Mouse (Mus musculus) testis, adult 2 months (tissue): Measurements from ENCODE around the gene Glce. TPM values are rescaled to one million over a fixed set of nuclear protein-coding genes. Genes with fewer than 3 reads are reported as not detected.

Experiments
- H3K27ac ChIP-seq: fragments of 200-500 bp; 2 replicates; pipeline ENCODE4 v1.5.1; 2012; ENCODE audit warnings: low read depth, low read length; ENCODE audit not compliant: control insufficient read depth, insufficient read depth
- H3K27me3 ChIP-seq: fragments of 200-500 bp; 2 replicates; pipeline ENCODE4 v1.6.1; 2012; ENCODE audit warnings: mild to moderate bottlenecking, low read length, moderate library complexity; ENCODE audit not compliant: control insufficient read depth, insufficient read depth
- H3K36me3 ChIP-seq: fragments of 200-500 bp; 2 replicates; pipeline ENCODE4 v1.6.1; 2012; ENCODE audit warnings: mild to moderate bottlenecking, low read length; ENCODE audit not compliant: control insufficient read depth, insufficient read depth
- H3K4me1 ChIP-seq: fragments of 200-500 bp; 2 replicates; pipeline ENCODE4 v1.6.1; 2012; ENCODE audit warnings: low read length; ENCODE audit not compliant: control insufficient read depth, insufficient read depth
- H3K4me3 ChIP-seq: fragments of 200-500 bp; 2 replicates; pipeline ENCODE4 v1.5.1; 2012; ENCODE audit warnings: low read depth, mild to moderate bottlenecking, low read length, moderate library complexity, mixed read lengths; ENCODE audit not compliant: control insufficient read depth
- CTCF ChIP-seq: fragments of 200-500 bp; IDR thresholded peaks from 2 replicates; pipeline ENCODE4 v1.5.1; 2012; ENCODE audit warnings: low read depth, mild to moderate bottlenecking, inconsistent platforms, low read length, moderate library complexity; ENCODE audit not compliant: control insufficient read depth, insufficient read depth, insufficient replicate concordance
- POLR2A ChIP-seq: fragments of 200-500 bp; IDR thresholded peaks from 2 replicates; pipeline ENCODE4 v1.6.1; 2012; ENCODE audit warnings: low read depth, mild to moderate bottlenecking, inconsistent platforms, low read length, moderate library complexity; ENCODE audit not compliant: control insufficient read depth
- polyA plus RNA-seq: library from polyadenylated mRNA; depleted of rRNA; stranded (reverse); fragments of >200 nt; gene quantifications from 2 replicates; pipeline ENCODE4 v1.2.3, GENCODE M21; 2012

Gene Glce
- polyA plus RNA-seq, 1 experiment, result 3.3 TPM

GRCm38 (mm10) chr9:62123496-62123895 lies 1.0 kb upstream of the Glce start:
- Histone ChIP-seq H3K4me3 (peak overlapping the region; percentile 98; the same call in 1 of the 2 replicates), H3K36me3 (no peaks in the 10 kb centered on the region), H3K27ac (peak overlapping the region; percentile 84), H3K27me3 (no peaks in the 10 kb centered on the region), H3K4me1 (peaks cover 4% of the 10 kb centered on the region)
- no peak for TF ChIP-seq CTCF
- TF ChIP-seq POLR2A, result no peak

- Histone ChIP-seq H3K4me1 (peaks cover 4% of the 10 kb centered on the region), H3K4me3 (peak overlapping the region; percentile 98), H3K27me3 (no peaks in the 10 kb centered on the region), H3K36me3 (no peaks in the 10 kb centered on the region), H3K27ac (peak overlapping the region; percentile 94)
- TF ChIP-seq CTCF (no peak), POLR2A (no peak)
These were observed 656 bp downstream of the Glce start for GRCm38 (mm10) chr9:62121551-62122447.

GRCm38 (mm10) chr9:62118754-62119153 lies 3.7 kb downstream of the Glce start:
- Histone ChIP-seq H3K4me3 (no peak overlapping the region), H3K36me3 (no peaks in the 10 kb centered on the region), H3K27ac (no peak overlapping the region), H3K4me1 (peaks cover 4% of the 10 kb centered on the region), H3K27me3 (no peaks in the 10 kb centered on the region)
- TF ChIP-seq CTCF (no peak), POLR2A (no peak)

GRCm38 (mm10) chr9:62115826-62116225 lies 6.6 kb downstream of the Glce start:
- Histone ChIP-seq H3K36me3 (no peaks in the 10 kb centered on the region), H3K27me3 (no peaks in the 10 kb centered on the region), H3K27ac (no peak overlapping the region), H3K4me3 (no peak overlapping the region), H3K4me1 (no peaks in the 10 kb centered on the region)
- TF ChIP-seq CTCF (no peak), POLR2A (no peak)

- TF ChIP-seq CTCF, result no peak
- TF ChIP-seq POLR2A, result no peak
- no peaks in the 10 kb centered on the region for H3K36me3 ChIP-seq
- no peaks in the 10 kb centered on the region for H3K27me3 ChIP-seq
- H3K4me3 ChIP-seq, result no peak overlapping the region
- H3K27ac ChIP-seq, result no peak overlapping the region
- no peaks in the 10 kb centered on the region for H3K4me1 ChIP-seq
These were observed 25.9 kb downstream of the Glce start for GRCm38 (mm10) chr9:62096603-62097002.

- H3K4me1 ChIP-seq, result no peaks in the 10 kb centered on the region
- no peak overlapping the region for H3K27ac ChIP-seq
- H3K4me3 ChIP-seq, result no peak overlapping the region
- TF ChIP-seq POLR2A, result no peak
- TF ChIP-seq CTCF, result no peak
- H3K27me3 ChIP-seq, result no peaks in the 10 kb centered on the region
- H3K36me3 ChIP-seq, result no peaks in the 10 kb centered on the region
These were observed 30.9 kb downstream of the Glce start for GRCm38 (mm10) chr9:62091604-62092003.

GRCm38 (mm10) chr9:62085548-62085947 lies 36.9 kb downstream of the Glce start:
- no peaks in the 10 kb centered on the region for H3K36me3 ChIP-seq
- TF ChIP-seq POLR2A (no peak), CTCF (no peak)

GRCm38 (mm10) chr9:62084896-62085295 lies 37.6 kb downstream of the Glce start:
- Histone ChIP-seq H3K27me3 (no peaks in the 10 kb centered on the region), H3K4me3 (no peak overlapping the region), H3K27ac (no peak overlapping the region), H3K36me3 (no peaks in the 10 kb centered on the region), H3K4me1 (no peaks in the 10 kb centered on the region)
- TF ChIP-seq CTCF (no peak), POLR2A (no peak)

More at GRCm38 (mm10) chr9:62085548-62085947, 36.9 kb downstream of the Glce start:
- Histone ChIP-seq H3K27me3 (no peaks in the 10 kb centered on the region), H3K4me3 (no peak overlapping the region), H3K4me1 (no peaks in the 10 kb centered on the region), H3K27ac (no peak overlapping the region)
